Mouse (Mus musculus): ENCODE measurements around the gene Fam83f.
A peak's percentile ranks its signal among the peaks of the same experiment; 100 is the strongest.

Gene Fam83f

GRCm38 (mm10) chr15:80671295-80672252, at the start of gene Fam83f:
Gene Fam83f, plus strand, starts transcription at chr15:80671847.
- no peak for DNase-seq (ENCODE audit: low spot score in 2 of 2)

- DNase-seq (ENCODE audit: low spot score in 2 of 2) = no peak
Measured at GRCm38 (mm10) chr15:80623171-80623837, 48.3 kb upstream of the Fam83f start.

- DNase-seq (ENCODE audit: low spot score in 2 of 2) = no peak
Measured at GRCm38 (mm10) chr15:80626472-80626871, 45.2 kb upstream of the Fam83f start.

GRCm38 (mm10) chr15:80630147-80630546, 41.5 kb upstream of the Fam83f start:
- DNase-seq (ENCODE audit: low spot score in 2 of 2) = no peak

- DNase-seq (ENCODE audit: low spot score in 2 of 2) = no peak
Measured at GRCm38 (mm10) chr15:80630711-80631110, 40.9 kb upstream of the Fam83f start.

- DNase-seq (ENCODE audit: low spot score in 2 of 2) = no peak
Measured at GRCm38 (mm10) chr15:80631311-80631710, 40.3 kb upstream of the Fam83f start.

- peak; percentile 52 to 86 for DNase-seq (ENCODE audit: low spot score in 2 of 2)
Measured at GRCm38 (mm10) chr15:80632280-80632893, 39.3 kb upstream of the Fam83f start.

GRCm38 (mm10) chr15:80634391-80635193, 37.1 kb upstream of the Fam83f start:
- DNase-seq (ENCODE audit: low spot score in 2 of 2) = peak; percentile 67 to 85

- DNase-seq (ENCODE audit: low spot score in 2 of 2) = no peak
Measured at GRCm38 (mm10) chr15:80636757-80637372, 34.8 kb upstream of the Fam83f start.

GRCm38 (mm10) chr15:80639071-80639702, 32.5 kb upstream of the Fam83f start:
- no peak for DNase-seq (ENCODE audit: low spot score in 2 of 2)

GRCm38 (mm10) chr15:80639874-80640273, 31.8 kb upstream of the Fam83f start:
- DNase-seq (ENCODE audit: low spot score in 2 of 2) = no peak

- DNase-seq (ENCODE audit: low spot score in 2 of 2) = no peak
Measured at GRCm38 (mm10) chr15:80641702-80642435, 29.8 kb upstream of the Fam83f start.

GRCm38 (mm10) chr15:80645006-80645797, 26.4 kb upstream of the Fam83f start:
- no peak for DNase-seq (ENCODE audit: low spot score in 2 of 2)

GRCm38 (mm10) chr15:80648977-80649606, 22.6 kb upstream of the Fam83f start:
- no peak for DNase-seq (ENCODE audit: low spot score in 2 of 2)

- no peak for DNase-seq (ENCODE audit: low spot score in 2 of 2)
Measured at GRCm38 (mm10) chr15:80650412-80650811, 21.2 kb upstream of the Fam83f start.

GRCm38 (mm10) chr15:80653865-80654264, 17.8 kb upstream of the Fam83f start:
- no peak for DNase-seq (ENCODE audit: low spot score in 2 of 2)

- peak in 1 of 2 experiments; percentile 73 for DNase-seq (ENCODE audit: low spot score in 2 of 2)
Measured at GRCm38 (mm10) chr15:80658815-80659471, 12.7 kb upstream of the Fam83f start.

GRCm38 (mm10) chr15:80660963-80661362, 10.7 kb upstream of the Fam83f start:
- DNase-seq (ENCODE audit: low spot score in 2 of 2) = no peak
